Mouse (Mus musculus) midbrain, postnatal 0 days (tissue): ENCODE results near the gene Abhd10. TPM values are rescaled to one million over a fixed set of nuclear protein-coding genes. Genes with fewer than 3 reads are reported as not detected.

Experiments used
- ATAC-seq: fragments of 200-750 bp; cut with Nextera tagmentation; 2 replicates; pipeline ENCODE4 v1.8.0; 2017; ENCODE audit warnings: moderate number of reproducible peaks, mild to moderate bottlenecking, moderate TSS enrichment, moderate library complexity; ENCODE audit not compliant: low FRiP score
- DNase-seq: peaks from one replicate; pipeline ENCODE4 v3.0.0-alpha.2; 2015; ENCODE audit warnings: low spot score
- H3K27ac ChIP-seq: fragments of 300-500 bp; sonication (generic); 2 replicates; pipeline ENCODE4 v1.5.1; 2014; ENCODE audit warnings: low read depth, mild to moderate bottlenecking, low read length, mixed read lengths
- H3K27me3 ChIP-seq: fragments of 300-500 bp; sonication (generic); 2 replicates; pipeline ENCODE4 v1.6.1; 2014; ENCODE audit warnings: low read length, control low read depth, mixed read lengths; ENCODE audit not compliant: insufficient read depth
- H3K36me3 ChIP-seq: fragments of 300-500 bp; sonication (generic); 2 replicates; pipeline ENCODE4 v1.6.1; 2014; ENCODE audit warnings: low read length, control low read depth, mixed read lengths; ENCODE audit not compliant: insufficient read depth
- H3K4me1 ChIP-seq: fragments of 300-500 bp; sonication (generic); 2 replicates; pipeline ENCODE4 v1.6.1; 2014; ENCODE audit warnings: mild to moderate bottlenecking, control low read depth, antibody characterized with exemption, low read length, mixed read lengths; ENCODE audit not compliant: insufficient read depth
- H3K4me2 ChIP-seq: fragments of 300-500 bp; sonication (generic); 2 replicates; pipeline ENCODE4 v1.6.1; 2014; ENCODE audit warnings: low read depth, mild to moderate bottlenecking, low read length, mixed read lengths; ENCODE audit not compliant: poor library complexity, severe bottlenecking
- H3K4me3 ChIP-seq: fragments of 300-500 bp; sonication (generic); 2 replicates; pipeline ENCODE4 v1.5.1; 2014; ENCODE audit warnings: low read depth, mild to moderate bottlenecking, low read length, moderate library complexity
- H3K9ac ChIP-seq: fragments of 300-500 bp; sonication (generic); replicated peaks from 2 replicates; pipeline ENCODE4 v1.6.1; 2014; ENCODE audit warnings: mild to moderate bottlenecking, low read length, moderate library complexity, mixed read lengths; ENCODE audit not compliant: poor library complexity, severe bottlenecking
- H3K9me3 ChIP-seq: fragments of 300-500 bp; sonication (generic); 2 replicates; pipeline ENCODE4 v1.6.1; 2016; ENCODE audit warnings: low read length, control low read depth
- CTCF ChIP-seq: IDR thresholded peaks from 2 replicates; pipeline ENCODE4 v1.5.1; 2016; ENCODE audit warnings: antibody characterized with exemption, mild to moderate bottlenecking
- WGBS: fragments of 180-500 bp; shearing (Covaris S2); extraction: QIAGEN DNeasy Blood & Tissue Kit; methylation state at CpG from one replicate; pipeline ENCODE4 v1.1.7; 2014; 5-methylcytosine and 5-hydroxymethylcytosine counted together
- polyA plus RNA-seq: library from polyadenylated mRNA; unstranded; fragments of >200 nt; fragmentation: Nextera tagmentation; extraction: Ambion mirVana; gene quantifications from 2 replicates; pipeline ENCODE4 v1.2.1, GENCODE M21; 2015
- total RNA-seq: library from RNA; depleted of rRNA; stranded (reverse); fragments of >200 nt; gene quantifications from 2 replicates; pipeline ENCODE4 v1.2.3, GENCODE M21; 2014

The Abhd10 gene
- total and polyA plus RNA-seq, 2 experiments from 2014 or later: 21.5 to 34.2 TPM

DNA sequence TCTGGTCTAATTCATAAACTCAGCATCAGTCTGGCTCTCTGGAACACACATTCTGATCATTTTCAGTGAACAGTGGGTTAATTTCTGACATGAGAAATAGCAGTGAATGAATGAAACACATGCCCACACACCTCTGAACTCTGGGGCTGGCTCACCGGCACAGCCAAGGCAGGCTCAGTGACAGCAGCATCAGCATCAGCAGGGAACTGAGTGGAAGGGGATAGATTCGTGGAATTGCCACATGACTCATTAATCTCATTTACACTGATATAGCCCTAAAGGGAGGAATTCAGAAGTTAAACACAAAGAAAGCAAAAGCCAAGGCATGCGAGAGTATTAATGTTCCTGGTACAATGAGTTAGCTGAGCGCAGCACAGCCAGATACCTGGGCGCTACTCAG is 32.1 kb upstream of the Abhd10 start:
- no peaks in the 10 kb centered on the region for H3K9me3 ChIP-seq
- no peak for DNase-seq
- no peaks in the 10 kb centered on the region for H3K27me3 ChIP-seq
- no peak overlapping the region for H3K4me2 ChIP-seq
- TF ChIP-seq CTCF: no peak
- H3K27ac ChIP-seq: no peak overlapping the region
- no peak overlapping the region for H3K9ac ChIP-seq
- H3K4me1 ChIP-seq: no peaks in the 10 kb centered on the region
- no peak for ATAC-seq
- no peak overlapping the region for H3K4me3 ChIP-seq
- H3K36me3 ChIP-seq: no peaks in the 10 kb centered on the region
- 79% methylated on average over 5 of the region's 5 CpGs for WGBS

DNA sequence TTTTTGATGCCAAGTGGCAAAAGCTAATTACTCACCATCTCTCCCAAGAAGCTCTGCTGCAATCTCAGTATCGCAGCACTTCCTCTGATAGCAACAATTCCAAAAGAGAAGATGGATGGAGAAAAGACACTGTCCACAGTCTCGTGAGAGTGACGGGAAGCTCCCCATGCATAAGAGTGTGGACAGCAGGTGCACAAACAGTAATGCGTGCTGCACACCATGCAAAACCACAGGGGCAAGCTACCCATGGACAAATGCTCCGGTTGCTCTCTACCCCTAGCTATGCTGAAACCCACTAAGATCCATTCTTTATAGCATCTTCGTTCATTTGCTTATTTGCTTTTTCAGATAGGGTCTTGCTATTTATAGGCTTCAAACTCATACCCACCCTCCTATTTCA is 28.2 kb upstream of the Abhd10 start:
- Histone ChIP-seq H3K4me2 (no peak overlapping the region), H3K4me3 (no peak overlapping the region), H3K9ac (no peak overlapping the region), H3K9me3 (no peaks in the 10 kb centered on the region), H3K4me1 (peaks cover 4% of the 10 kb centered on the region; the same call in 1 of the 2 replicates), H3K36me3 (no peaks in the 10 kb centered on the region), H3K27ac (no peak overlapping the region), H3K27me3 (no peaks in the 10 kb centered on the region)
- DNase-seq: no peak
- no peak for ATAC-seq
- 96% methylated on average over 6 of the region's 6 CpGs for WGBS
- no peak for TF ChIP-seq CTCF

DNA sequence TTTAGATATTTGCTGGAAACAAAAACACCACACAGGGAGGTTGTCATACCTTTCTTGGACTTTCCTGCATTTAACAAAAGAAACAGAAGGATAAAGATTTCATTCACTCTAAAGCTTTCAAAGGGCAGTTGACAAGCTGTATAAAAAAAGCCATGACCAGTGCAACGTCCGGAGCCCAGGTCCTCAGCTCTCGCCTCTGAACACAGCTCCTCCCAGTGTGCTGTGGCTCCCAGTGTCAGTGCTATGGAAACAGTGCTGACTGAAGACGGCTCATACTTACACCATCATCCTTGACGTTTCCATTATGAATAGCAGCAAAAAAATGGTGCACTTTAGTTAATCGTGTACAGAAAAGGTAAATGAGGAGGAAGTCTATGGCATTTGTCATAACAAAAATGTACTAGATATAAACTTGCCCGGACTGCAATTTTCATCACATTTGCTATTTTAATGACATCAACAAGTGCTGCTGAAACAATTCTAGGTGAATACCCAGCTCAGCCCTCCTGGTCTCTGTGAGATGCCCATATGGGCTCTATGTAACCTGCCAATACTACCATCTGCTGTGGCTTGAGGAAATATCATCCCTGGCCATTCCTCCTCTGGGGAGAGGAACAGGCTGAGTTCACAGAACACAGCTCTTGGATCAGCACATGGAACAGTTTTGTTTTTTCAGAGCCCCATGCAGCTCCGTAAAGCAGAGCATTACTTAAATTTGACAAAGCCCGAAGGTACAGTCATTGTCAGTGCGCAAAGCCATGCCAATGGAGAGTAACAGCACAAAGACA is 25.3 kb upstream of the Abhd10 start:
- Histone ChIP-seq H3K9ac (no peak overlapping the region), H3K27ac (no peak overlapping the region), H3K4me1 (peaks cover 4% of the 10 kb centered on the region; the same call in 1 of the 2 replicates), H3K27me3 (no peaks in the 10 kb centered on the region), H3K4me2 (no peak overlapping the region), H3K36me3 (no peaks in the 10 kb centered on the region), H3K4me3 (no peak overlapping the region), H3K9me3 (no peaks in the 10 kb centered on the region)
- DNase-seq (peak; percentile 46), ATAC-seq (no peak)
- WGBS: 50% methylated on average over 10 of the region's 10 CpGs
- no peak; the same call in 1 of the 2 replicates for TF ChIP-seq CTCF

DNA sequence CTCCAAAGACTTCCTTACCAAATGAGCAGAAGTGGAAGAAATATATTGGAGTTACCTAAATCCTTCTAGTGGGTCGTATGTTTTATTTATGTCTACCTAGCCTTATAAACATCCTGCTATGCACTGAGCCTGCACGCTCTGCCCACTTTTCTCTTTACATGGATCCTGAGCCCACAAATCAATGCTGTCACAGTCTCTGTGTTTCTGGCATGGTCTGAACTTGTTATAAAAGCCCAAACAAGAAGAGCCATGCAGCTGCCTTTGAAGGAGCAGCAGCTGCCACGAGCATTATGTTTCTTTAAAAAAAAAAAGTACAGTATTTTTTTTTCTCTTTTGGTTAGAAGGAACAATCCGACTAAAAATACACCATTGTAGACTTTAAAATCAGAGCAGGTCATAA is 24.7 kb upstream of the Abhd10 start:
- H3K9me3 ChIP-seq: no peaks in the 10 kb centered on the region
- H3K27me3 ChIP-seq: no peaks in the 10 kb centered on the region
- no peak for TF ChIP-seq CTCF
- H3K4me2 ChIP-seq: no peak overlapping the region
- 32% methylated on average over 4 of the region's 4 CpGs for WGBS
- no peak overlapping the region for H3K27ac ChIP-seq
- H3K4me1 ChIP-seq: peaks cover 4% of the 10 kb centered on the region; the same call in 1 of the 2 replicates
- H3K4me3 ChIP-seq: no peak overlapping the region
- no peak overlapping the region for H3K9ac ChIP-seq
- ATAC-seq (no peak), DNase-seq (no peak)
- no peaks in the 10 kb centered on the region for H3K36me3 ChIP-seq

DNA sequence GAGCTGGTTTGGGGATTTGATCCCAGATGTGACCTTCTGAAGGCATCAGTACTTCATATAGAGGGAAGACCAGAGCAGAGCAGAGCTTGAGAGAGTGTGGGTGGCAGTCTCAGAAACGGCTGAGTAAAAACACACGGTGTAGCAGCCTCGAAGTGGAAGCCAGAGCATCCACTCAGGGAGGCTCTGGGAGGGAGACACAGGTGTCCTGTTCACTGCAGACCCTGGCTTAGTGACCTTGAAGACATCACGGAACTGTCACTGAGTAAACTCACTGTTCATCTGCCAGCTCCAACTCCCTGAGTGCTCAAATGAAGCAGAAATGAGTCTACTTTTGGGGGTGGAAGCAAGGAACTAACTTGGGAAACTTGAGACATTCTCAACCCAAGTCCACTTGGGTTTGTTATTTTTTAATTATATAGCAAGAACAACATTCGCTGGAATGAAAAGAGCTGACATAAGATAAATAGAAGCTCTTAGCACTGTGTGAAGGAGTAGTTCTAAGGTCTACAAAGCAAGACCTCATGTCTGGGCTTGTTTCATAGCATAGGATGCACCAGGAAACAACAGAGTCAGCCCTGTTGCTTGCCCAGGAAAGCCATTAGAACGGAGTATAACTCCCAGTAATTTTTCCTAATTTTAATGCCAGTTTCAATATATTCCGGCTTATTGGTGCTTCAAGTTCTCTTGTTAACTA is 23.2 kb upstream of the Abhd10 start:
- Histone ChIP-seq H3K27me3 (no peaks in the 10 kb centered on the region), H3K9me3 (no peaks in the 10 kb centered on the region), H3K4me3 (no peak overlapping the region), H3K4me1 (peaks cover 4% of the 10 kb centered on the region; the same call in 1 of the 2 replicates), H3K9ac (no peak overlapping the region), H3K4me2 (no peak overlapping the region), H3K27ac (no peak overlapping the region), H3K36me3 (no peaks in the 10 kb centered on the region)
- DNase-seq (no peak), ATAC-seq (no peak)
- WGBS: 86% methylated on average over 7 of the region's 7 CpGs
- TF ChIP-seq CTCF: no peak

DNA sequence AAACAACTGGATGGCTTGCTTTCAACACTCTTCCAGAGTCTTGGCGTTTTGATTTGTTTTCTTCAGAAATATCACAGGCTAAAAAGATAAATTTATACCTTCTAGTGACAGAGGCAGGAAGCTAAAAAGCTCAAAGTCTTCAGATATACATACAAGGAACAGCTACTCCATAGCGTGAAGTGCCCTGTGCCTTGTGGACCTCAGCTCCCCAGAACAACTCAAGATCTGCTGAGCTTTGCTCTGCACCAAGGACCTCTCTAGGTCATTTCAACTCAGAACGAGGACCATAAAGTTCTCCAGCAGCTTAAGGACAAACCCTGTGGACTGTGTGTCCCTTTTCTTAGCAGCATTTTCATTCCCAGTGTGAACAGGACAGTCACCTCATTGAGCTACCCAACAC is 22.3 kb upstream of the Abhd10 start:
- H3K9ac ChIP-seq: no peak overlapping the region
- TF ChIP-seq CTCF: no peak
- H3K4me3 ChIP-seq: no peak overlapping the region
- DNase-seq (no peak), ATAC-seq (no peak)
- WGBS: 95% methylated on average over 3 of the region's 3 CpGs
- H3K36me3 ChIP-seq: no peaks in the 10 kb centered on the region
- H3K9me3 ChIP-seq: no peaks in the 10 kb centered on the region
- peaks cover 4% of the 10 kb centered on the region; the same call in 1 of the 2 replicates for H3K4me1 ChIP-seq
- no peaks in the 10 kb centered on the region for H3K27me3 ChIP-seq
- no peak overlapping the region for H3K27ac ChIP-seq
- H3K4me2 ChIP-seq: no peak overlapping the region
